Mouse (Mus musculus) heart, postnatal 0 days (tissue): Measurements from ENCODE around the gene Aoc2. TPM values are rescaled to one million over a fixed set of nuclear protein-coding genes. Genes with fewer than 3 reads are reported as not detected.

Source experiments
- ATAC-seq: fragments of 200-750 bp; cut with Nextera tagmentation; 2 replicates; pipeline ENCODE4 v1.8.0; 2017; ENCODE audit warnings: low read depth, moderate number of reproducible peaks, moderate library complexity; ENCODE audit not compliant: insufficient read depth
- DNase-seq: peaks from one replicate; pipeline ENCODE4 v3.0.0-alpha.2; 2016; ENCODE audit warnings: low spot score
- H3K27ac ChIP-seq: fragments of 300-500 bp; sonication (generic); 2 replicates; pipeline ENCODE4 v1.5.1; 2014; ENCODE audit warnings: low read depth, mild to moderate bottlenecking
- H3K27me3 ChIP-seq: fragments of 300-500 bp; sonication (generic); 2 replicates; pipeline ENCODE4 v1.6.1; 2014; ENCODE audit warnings: low read length, mixed read lengths; ENCODE audit not compliant: control insufficient read depth, insufficient read depth
- H3K36me3 ChIP-seq: fragments of 300-500 bp; sonication (generic); replicated peaks from 2 replicates; pipeline ENCODE4 v1.6.1; 2014; ENCODE audit warnings: low read length, mixed read lengths; ENCODE audit not compliant: control insufficient read depth, insufficient read depth
- H3K4me1 ChIP-seq: fragments of 300-500 bp; sonication (generic); 2 replicates; pipeline ENCODE4 v1.6.1; 2014; ENCODE audit warnings: antibody characterized with exemption; ENCODE audit not compliant: control insufficient read depth, insufficient read depth
- H3K4me2 ChIP-seq: fragments of 300-500 bp; sonication (generic); 2 replicates; pipeline ENCODE4 v1.6.1; 2014; ENCODE audit warnings: low read depth, mild to moderate bottlenecking, low read length, moderate library complexity
- H3K4me3 ChIP-seq: fragments of 300-500 bp; sonication (generic); 2 replicates; pipeline ENCODE4 v1.5.1; 2014; ENCODE audit warnings: low read depth, low read length
- H3K9ac ChIP-seq: fragments of 300-500 bp; sonication (generic); replicated peaks from 2 replicates; pipeline ENCODE4 v1.6.1; 2014; ENCODE audit warnings: low read depth, low read length, mixed read lengths
- H3K9me3 ChIP-seq: fragments of 300-500 bp; sonication (generic); replicated peaks from 2 replicates; pipeline ENCODE4 v1.6.1; 2016; ENCODE audit warnings: low read length; ENCODE audit not compliant: control insufficient read depth
- CTCF ChIP-seq: IDR thresholded peaks from 2 replicates; pipeline ENCODE4 v1.5.1; 2016; ENCODE audit warnings: antibody characterized with exemption, control low read depth, low read depth
- EP300 ChIP-seq: IDR thresholded peaks from 2 replicates; pipeline ENCODE4 v1.6.1; 2016; ENCODE audit warnings: antibody characterized with exemption, low read depth
- WGBS: fragments of 180-500 bp; shearing (Covaris S2); extraction: QIAGEN DNeasy Blood & Tissue Kit; methylation state at CpG from one replicate; pipeline ENCODE4 v1.1.7; 2014; 5-methylcytosine and 5-hydroxymethylcytosine counted together
- polyA plus RNA-seq: library from polyadenylated mRNA; unstranded; fragments of >200 nt; fragmentation: Nextera tagmentation; extraction: Ambion mirVana; gene quantifications from 2 replicates; pipeline ENCODE4 v1.2.1, GENCODE M21; 2015
- total RNA-seq: library from RNA; depleted of rRNA; stranded (reverse); fragments of >200 nt; gene quantifications from 2 replicates; pipeline ENCODE4 v1.2.3, GENCODE M21; 2014; ENCODE audit warnings: low replicate concordance

The Aoc2 gene
- total and polyA plus RNA-seq, 2 experiments from 2014 or later: 0.30 to 1.8 TPM

GRCm38 (mm10) chr11:101302004-101302798, 22.7 kb upstream of the Aoc2 start, which contains the start of gene Becn1:
Gene Becn1, minus strand, starts transcription at chr11:101302286.
- TF ChIP-seq CTCF (peak; percentile 96), EP300 (no peak)
- Histone ChIP-seq H3K9me3 (no peaks in the 10 kb centered on the region), H3K4me2 (peak within 1 kb of the TSS; percentile 100), H3K36me3 (peaks cover 25% of the 10 kb centered on the region; the same call in 1 of the 2 replicates), H3K27ac (peak within 1 kb of the TSS; percentile 74), H3K9ac (peak within 1 kb of the TSS; percentile 91), H3K4me1 (peaks cover 11% of the 10 kb centered on the region), H3K27me3 (no peaks in the 10 kb centered on the region), H3K4me3 (peak within 1 kb of the TSS; percentile 93)
- DNase-seq (peak; percentile 92), ATAC-seq (peak; percentile 95)
- WGBS: 5% methylated on average over 39 of the region's 39 CpGs

DNA sequence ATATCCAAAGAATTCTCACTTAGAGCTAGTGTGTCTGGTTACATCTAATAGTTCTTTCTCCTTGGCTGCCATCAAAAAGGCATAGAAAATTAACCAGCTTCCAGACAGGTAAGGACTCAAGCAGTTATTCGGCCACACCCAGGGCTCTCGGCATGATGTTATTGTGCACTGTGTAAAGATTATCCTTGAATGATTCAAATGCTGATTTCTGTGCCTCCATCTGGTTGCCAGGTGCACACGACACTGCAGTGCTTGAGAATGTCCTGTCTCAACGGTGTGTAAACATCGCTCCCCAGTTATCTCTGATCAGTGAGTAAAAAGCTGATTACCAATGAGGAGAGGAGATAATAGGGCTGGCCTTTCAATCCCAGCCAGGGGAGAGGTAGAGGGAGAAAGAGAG, 17.1 kb upstream of the Aoc2 start:
- TF ChIP-seq EP300 (no peak), CTCF (no peak)
- ATAC-seq: no peak
- no peak overlapping the region for H3K4me2 ChIP-seq
- H3K4me1 ChIP-seq: no peaks in the 10 kb centered on the region
- H3K27ac ChIP-seq: no peak overlapping the region
- no peak overlapping the region for H3K9ac ChIP-seq
- H3K4me3 ChIP-seq: no peak overlapping the region
- DNase-seq: no peak
- H3K27me3 ChIP-seq: no peaks in the 10 kb centered on the region
- H3K36me3 ChIP-seq: no peaks in the 10 kb centered on the region
- 22% methylated on average over 5 of the region's 5 CpGs for WGBS
- H3K9me3 ChIP-seq: no peaks in the 10 kb centered on the region

DNA sequence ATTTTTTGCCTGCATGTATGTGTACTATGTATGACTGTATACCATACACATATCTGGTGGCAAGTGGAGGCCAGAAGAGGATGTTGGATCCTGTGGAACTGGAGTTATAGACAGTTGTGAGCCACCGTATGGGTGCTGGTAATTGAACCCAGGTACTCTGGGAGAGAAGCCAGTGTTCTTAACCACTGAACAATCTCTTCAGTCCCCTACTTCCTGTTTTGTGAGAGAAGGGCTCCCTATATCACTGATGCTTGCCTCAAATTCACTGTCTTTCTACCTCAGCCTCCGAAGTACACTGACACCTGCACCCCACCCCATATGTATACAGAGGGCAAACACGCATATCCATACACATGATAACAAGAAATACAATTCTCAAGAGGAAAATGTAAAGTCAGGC, 13.8 kb upstream of the Aoc2 start:
- H3K27me3 ChIP-seq: no peaks in the 10 kb centered on the region
- peaks cover 3% of the 10 kb centered on the region; the same call in 1 of the 2 replicates for H3K4me1 ChIP-seq
- H3K9ac ChIP-seq: no peak overlapping the region
- ATAC-seq (no peak), DNase-seq (no peak)
- H3K4me3 ChIP-seq: no peak overlapping the region
- no peaks in the 10 kb centered on the region for H3K9me3 ChIP-seq
- no peaks in the 10 kb centered on the region for H3K36me3 ChIP-seq
- TF ChIP-seq CTCF: no peak
- TF ChIP-seq EP300: no peak
- H3K27ac ChIP-seq: no peak overlapping the region
- no peak overlapping the region for H3K4me2 ChIP-seq
- 84% methylated on average over 3 of the region's 3 CpGs for WGBS

GRCm38 (mm10) chr11:101312150-101312549, 12.7 kb upstream of the Aoc2 start:
- no peak overlapping the region for H3K4me3 ChIP-seq
- DNase-seq (no peak), ATAC-seq (no peak)
- H3K4me2 ChIP-seq: no peak overlapping the region
- H3K9ac ChIP-seq: no peak overlapping the region
- no peak for TF ChIP-seq CTCF
- TF ChIP-seq EP300: no peak
- H3K9me3 ChIP-seq: no peaks in the 10 kb centered on the region
- peaks cover 3% of the 10 kb centered on the region; the same call in 1 of the 2 replicates for H3K4me1 ChIP-seq
- no peaks in the 10 kb centered on the region for H3K36me3 ChIP-seq
- no peak overlapping the region for H3K27ac ChIP-seq
- WGBS: 27% methylated on average over 3 of the region's 3 CpGs
- H3K27me3 ChIP-seq: no peaks in the 10 kb centered on the region

DNA sequence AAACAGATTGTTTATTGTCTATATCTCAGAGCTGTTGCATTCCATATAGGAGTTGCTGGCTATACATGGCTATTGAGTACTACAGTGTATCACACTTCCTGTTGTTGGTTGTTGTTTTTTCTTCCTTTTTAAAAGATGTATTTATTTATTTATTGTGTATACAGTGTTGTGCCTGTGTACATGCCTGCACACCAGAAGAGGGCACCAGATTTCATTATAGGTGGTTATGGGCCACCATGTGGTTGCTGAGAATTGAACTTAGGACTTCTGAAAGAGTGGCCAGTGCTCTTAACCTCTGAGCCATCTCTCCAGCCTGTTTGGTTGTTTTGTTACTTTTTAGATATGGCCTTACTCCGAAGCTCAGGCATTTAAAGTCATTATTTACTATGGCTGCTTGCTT, 10.3 kb upstream of the Aoc2 start:
- no peak overlapping the region for H3K4me3 ChIP-seq
- no peak overlapping the region for H3K27ac ChIP-seq
- no peak for ATAC-seq

More for the DNA sequence above, 10.3 kb upstream of the Aoc2 start:
- Histone ChIP-seq H3K9me3 (no peaks in the 10 kb centered on the region), H3K27me3 (no peaks in the 10 kb centered on the region), H3K4me2 (no peak overlapping the region), H3K4me1 (peaks cover 3% of the 10 kb centered on the region; the same call in 1 of the 2 replicates), H3K9ac (no peak overlapping the region), H3K36me3 (peaks cover 14% of the 10 kb centered on the region)
- TF ChIP-seq CTCF (no peak), EP300 (no peak)
- WGBS: 100% methylated on average over 1 of the region's 1 CpGs
- DNase-seq: no peak
